Mouse (Mus musculus) embryonic facial prominence, embryonic 15.5 days (tissue): ENCODE results near the gene Bsg. TPM values are rescaled to one million over a fixed set of nuclear protein-coding genes. Genes with fewer than 3 reads are reported as not detected.
A peak's percentile ranks its signal among the peaks of the same experiment; 100 is the strongest.

Source experiments
- ATAC-seq: fragments of 200-750 bp; cut with Nextera tagmentation; 2 replicates; pipeline ENCODE4 v1.8.0; 2017; ENCODE audit warnings: low read depth, moderate TSS enrichment; ENCODE audit not compliant: insufficient number of reproducible peaks, low FRiP score, low TSS enrichment
- H3K27ac ChIP-seq: fragments of 300-500 bp; sonication (generic); replicated peaks from 2 replicates; pipeline ENCODE4 v1.5.1; 2015; ENCODE audit warnings: mild to moderate bottlenecking, inconsistent platforms
- H3K27me3 ChIP-seq: fragments of 300-500 bp; sonication (generic); 2 replicates; pipeline ENCODE4 v1.6.1; 2015; ENCODE audit warnings: inconsistent platforms
- H3K36me3 ChIP-seq: fragments of 300-500 bp; sonication (generic); 2 replicates; pipeline ENCODE4 v1.6.1; 2015; ENCODE audit warnings: mild to moderate bottlenecking, inconsistent platforms
- H3K4me1 ChIP-seq: fragments of 300-500 bp; sonication (generic); 2 replicates; pipeline ENCODE4 v1.6.1; 2015; ENCODE audit warnings: inconsistent platforms
- H3K4me2 ChIP-seq: fragments of 300-500 bp; sonication (generic); replicated peaks from 2 replicates; pipeline ENCODE4 v1.6.1; 2015; ENCODE audit warnings: mild to moderate bottlenecking, inconsistent platforms
- H3K4me3 ChIP-seq: fragments of 300-500 bp; sonication (generic); replicated peaks from 2 replicates; pipeline ENCODE4 v1.5.1; 2015; ENCODE audit warnings: mild to moderate bottlenecking, inconsistent platforms
- H3K9ac ChIP-seq: fragments of 300-500 bp; sonication (generic); 2 replicates; pipeline ENCODE4 v1.6.1; 2015; ENCODE audit warnings: inconsistent platforms
- H3K9me3 ChIP-seq: fragments of 300-500 bp; sonication (generic); replicated peaks from 2 replicates; pipeline ENCODE4 v1.6.1; 2016; ENCODE audit warnings: inconsistent platforms
- WGBS: fragments of 180-500 bp; shearing (Covaris S2); methylation state at CpG from one replicate; pipeline ENCODE4 v1.1.7; 2015; 5-methylcytosine and 5-hydroxymethylcytosine counted together
- polyA plus RNA-seq: library from polyadenylated mRNA; unstranded; fragments of >200 nt; fragmentation: Nextera tagmentation; extraction: Ambion mirVana; gene quantifications from 2 replicates; pipeline ENCODE4 v1.2.1, GENCODE M21; 2015

The Bsg gene
- polyA plus RNA-seq, 1 experiment from 2014 or later = 902 TPM

- Histone ChIP-seq H3K4me3 (no peak overlapping the region), H3K27me3 (no peaks in the 10 kb centered on the region), H3K4me1 (peaks cover 35% of the 10 kb centered on the region), H3K27ac (0 out of 2 replicates have a peak overlapping the region, but pooled peaks have one; percentile 1), H3K4me2 (peak overlapping the region; percentile 78), H3K9me3 (no peaks in the 10 kb centered on the region), H3K9ac (no peak overlapping the region; the same call in 1 of the 2 replicates), H3K36me3 (peaks cover 36% of the 10 kb centered on the region)
- ATAC-seq = no peak
- 81% methylated on average over 5 of the region's 5 CpGs for WGBS
Measured at GRCm38 (mm10) chr10:79706406-79707094, 2.3 kb downstream of the Bsg start.

- ATAC-seq = no peak
- WGBS = 80% methylated on average over 1 of the region's 1 CpGs
- Histone ChIP-seq H3K9me3 (no peaks in the 10 kb centered on the region), H3K27ac (no peak overlapping the region), H3K4me1 (peaks cover 33% of the 10 kb centered on the region), H3K9ac (no peak overlapping the region), H3K4me3 (no peak overlapping the region), H3K36me3 (peaks cover 42% of the 10 kb centered on the region), H3K27me3 (no peaks in the 10 kb centered on the region), H3K4me2 (no peak overlapping the region)
Measured at GRCm38 (mm10) chr10:79707162-79707561, 2.9 kb downstream of the Bsg start.

- Histone ChIP-seq H3K9ac (no peak overlapping the region), H3K4me3 (no peak overlapping the region), H3K4me2 (no peak overlapping the region), H3K27me3 (no peaks in the 10 kb centered on the region), H3K4me1 (peaks cover 33% of the 10 kb centered on the region), H3K27ac (no peak overlapping the region), H3K36me3 (peaks cover 42% of the 10 kb centered on the region), H3K9me3 (no peaks in the 10 kb centered on the region)
- WGBS = 57% methylated on average over 4 of the region's 4 CpGs
- no peak for ATAC-seq
Measured at GRCm38 (mm10) chr10:79707759-79708158, 3.5 kb downstream of the Bsg start.

GRCm38 (mm10) chr10:79708668-79709067 is 4.4 kb downstream of the Bsg start:
- Histone ChIP-seq H3K4me1 (peaks cover 31% of the 10 kb centered on the region), H3K4me2 (no peak overlapping the region), H3K9me3 (no peaks in the 10 kb centered on the region), H3K9ac (no peak overlapping the region), H3K36me3 (peaks cover 42% of the 10 kb centered on the region), H3K27me3 (no peaks in the 10 kb centered on the region), H3K4me3 (no peak overlapping the region), H3K27ac (no peak overlapping the region)
- no peak for ATAC-seq
- 87% methylated on average over 21 of the region's 21 CpGs for WGBS

- no peak for ATAC-seq
- no peak overlapping the region for H3K4me2 ChIP-seq
- H3K9me3 ChIP-seq = no peaks in the 10 kb centered on the region
- H3K4me3 ChIP-seq = no peak overlapping the region
- 67% methylated on average over 7 of the region's 7 CpGs for WGBS
- H3K4me1 ChIP-seq = peaks cover 29% of the 10 kb centered on the region
- H3K27me3 ChIP-seq = peaks cover 6% of the 10 kb centered on the region
- H3K9ac ChIP-seq = no peak overlapping the region
- peaks cover 42% of the 10 kb centered on the region for H3K36me3 ChIP-seq
- no peak overlapping the region for H3K27ac ChIP-seq
Measured at GRCm38 (mm10) chr10:79709307-79709706, 5.0 kb downstream of the Bsg start.

GRCm38 (mm10) chr10:79712029-79712428 is 7.7 kb downstream of the Bsg start:
- Histone ChIP-seq H3K4me1 (peaks cover 18% of the 10 kb centered on the region), H3K4me3 (no peak overlapping the region), H3K27me3 (peaks cover 33% of the 10 kb centered on the region), H3K36me3 (peaks cover 42% of the 10 kb centered on the region), H3K4me2 (no peak overlapping the region), H3K9ac (no peak overlapping the region), H3K27ac (no peak overlapping the region), H3K9me3 (no peaks in the 10 kb centered on the region)
- 81% methylated on average over 1 of the region's 1 CpGs for WGBS
- ATAC-seq = no peak

- no peak overlapping the region for H3K4me2 ChIP-seq
- peaks cover 18% of the 10 kb centered on the region for H3K4me1 ChIP-seq
- no peak for ATAC-seq
- peaks cover 39% of the 10 kb centered on the region for H3K27me3 ChIP-seq
- 17% methylated on average over 6 of the region's 6 CpGs for WGBS
- no peak overlapping the region for H3K27ac ChIP-seq
- H3K9me3 ChIP-seq = no peaks in the 10 kb centered on the region
- no peak overlapping the region for H3K9ac ChIP-seq
- no peak overlapping the region for H3K4me3 ChIP-seq
- peaks cover 38% of the 10 kb centered on the region for H3K36me3 ChIP-seq
Measured at GRCm38 (mm10) chr10:79712499-79713126, 8.3 kb downstream of the Bsg start.

- Histone ChIP-seq H3K27ac (no peak overlapping the region), H3K4me1 (peaks cover 21% of the 10 kb centered on the region), H3K9me3 (no peaks in the 10 kb centered on the region), H3K9ac (no peak overlapping the region), H3K4me3 (no peak overlapping the region), H3K36me3 (peaks cover 37% of the 10 kb centered on the region), H3K27me3 (peaks cover 44% of the 10 kb centered on the region), H3K4me2 (no peak overlapping the region)
- no peak for ATAC-seq
- 22% methylated on average over 1 of the region's 1 CpGs for WGBS
Measured at GRCm38 (mm10) chr10:79713163-79713562, 8.9 kb downstream of the Bsg start.

GRCm38 (mm10) chr10:79714996-79715395 is 10.7 kb downstream of the Bsg start:
- Histone ChIP-seq H3K4me2 (no peak overlapping the region), H3K4me1 (peaks cover 21% of the 10 kb centered on the region), H3K9ac (no peak overlapping the region), H3K27ac (no peak overlapping the region), H3K9me3 (no peaks in the 10 kb centered on the region), H3K27me3 (peaks cover 59% of the 10 kb centered on the region), H3K36me3 (peaks cover 21% of the 10 kb centered on the region), H3K4me3 (no peak overlapping the region)
- no peak for ATAC-seq
- 66% methylated on average over 4 of the region's 4 CpGs for WGBS

GRCm38 (mm10) chr10:79716254-79716987 is 12.1 kb downstream of the Bsg start, which contains the start of gene Hcn2:
Gene Hcn2, plus strand, starts transcription at chr10:79716634.
- no peak for ATAC-seq
- Histone ChIP-seq H3K27me3 (peaks cover 59% of the 10 kb centered on the region), H3K9me3 (no peaks in the 10 kb centered on the region)

GRCm38 (mm10) chr10:79716988-79717355 is 12.7 kb downstream of the Bsg start:
- Histone ChIP-seq H3K27me3 (peaks cover 59% of the 10 kb centered on the region), H3K9ac (peak overlapping the region; percentile 1; the same call in 1 of the 2 replicates), H3K4me3 (peak overlapping the region; percentile 56), H3K27ac (no peak overlapping the region), H3K9me3 (no peaks in the 10 kb centered on the region), H3K4me1 (peaks cover 21% of the 10 kb centered on the region), H3K4me2 (peak overlapping the region; percentile 98), H3K36me3 (peaks cover 2% of the 10 kb centered on the region)
- under 1% methylated on average over 40 of the region's 44 CpGs for WGBS
- ATAC-seq = no peak

More at GRCm38 (mm10) chr10:79716254-79716987, 12.1 kb downstream of the Bsg start, which contains the start of gene Hcn2:
- H3K27ac ChIP-seq = no peak within 1 kb of the TSS
- peak within 1 kb of the TSS; percentile 1; the same call in 1 of the 2 replicates for H3K9ac ChIP-seq
- 4% methylated on average over 29 of the region's 91 CpGs for WGBS
- H3K36me3 ChIP-seq = peaks cover 7% of the 10 kb centered on the region
- H3K4me1 ChIP-seq = peaks cover 21% of the 10 kb centered on the region
- H3K4me3 ChIP-seq = peak within 1 kb of the TSS; percentile 56
- peak within 1 kb of the TSS; percentile 98 for H3K4me2 ChIP-seq
